Mouse (Mus musculus) neural tube, embryonic 15.5 days (tissue): ENCODE measurements around the gene Olfm4. TPM values are rescaled to one million over a fixed set of nuclear protein-coding genes. Genes with fewer than 3 reads are reported as not detected.

Experiments used
- ATAC-seq: fragments of 200-750 bp; cut with Nextera tagmentation; 2 replicates; pipeline ENCODE4 v1.8.0; 2017; ENCODE audit warnings: mild to moderate bottlenecking, moderate TSS enrichment, moderate library complexity; ENCODE audit not compliant: low FRiP score
- H3K27ac ChIP-seq: fragments of 300-500 bp; sonication (generic); replicated peaks from 2 replicates; pipeline ENCODE4 v1.5.1; 2015; ENCODE audit warnings: mild to moderate bottlenecking, inconsistent platforms
- H3K27me3 ChIP-seq: fragments of 300-500 bp; sonication (generic); replicated peaks from 2 replicates; pipeline ENCODE4 v1.6.1; 2015; ENCODE audit warnings: inconsistent platforms
- H3K36me3 ChIP-seq: fragments of 300-500 bp; sonication (generic); 2 replicates; pipeline ENCODE4 v1.6.1; 2015; ENCODE audit warnings: inconsistent platforms
- H3K4me1 ChIP-seq: fragments of 300-500 bp; sonication (generic); 2 replicates; pipeline ENCODE4 v1.6.1; 2015; ENCODE audit warnings: inconsistent platforms
- H3K4me2 ChIP-seq: fragments of 300-500 bp; sonication (generic); 2 replicates; pipeline ENCODE4 v1.6.1; 2015; ENCODE audit warnings: inconsistent platforms, mild to moderate bottlenecking, moderate library complexity
- H3K4me3 ChIP-seq: fragments of 300-500 bp; sonication (generic); replicated peaks from 2 replicates; pipeline ENCODE4 v1.5.1; 2015; ENCODE audit warnings: mild to moderate bottlenecking, inconsistent platforms
- H3K9ac ChIP-seq: fragments of 300-500 bp; sonication (generic); replicated peaks from 2 replicates; pipeline ENCODE4 v1.6.1; 2015; ENCODE audit warnings: mild to moderate bottlenecking, inconsistent platforms
- H3K9me3 ChIP-seq: fragments of 300-500 bp; sonication (generic); replicated peaks from 2 replicates; pipeline ENCODE4 v1.6.1; 2016; ENCODE audit warnings: inconsistent platforms
- WGBS: fragments of 180-500 bp; shearing (Covaris S2); methylation state at CpG from one replicate; pipeline ENCODE4 v1.1.7; 2015; ENCODE audit warnings: mixed read lengths; 5-methylcytosine and 5-hydroxymethylcytosine counted together
- polyA plus RNA-seq: library from polyadenylated mRNA; unstranded; fragments of >200 nt; fragmentation: Nextera tagmentation; extraction: Ambion mirVana; gene quantifications from 2 replicates; pipeline ENCODE4 v1.2.1, GENCODE M21; 2015

Olfm4 gene
- polyA plus RNA-seq, 1 experiment from 2014 or later: 0.86 TPM

- no peaks in the 10 kb centered on the region for H3K36me3 ChIP-seq
- no peaks in the 10 kb centered on the region for H3K27me3 ChIP-seq
- H3K27ac ChIP-seq: no peak overlapping the region
- H3K9me3 ChIP-seq: no peaks in the 10 kb centered on the region
- 78% methylated on average over 3 of the region's 3 CpGs for WGBS
- H3K4me3 ChIP-seq: no peak overlapping the region
- H3K4me1 ChIP-seq: no peaks in the 10 kb centered on the region
- H3K4me2 ChIP-seq: no peak overlapping the region
- no peak for ATAC-seq
- no peak overlapping the region for H3K9ac ChIP-seq
Measured at GRCm38 (mm10) chr14:80029297-80030001, 45.6 kb downstream of the Olfm4 start.

GRCm38 (mm10) chr14:80039645-80040272 is 55.9 kb downstream of the Olfm4 start:
- H3K4me2 ChIP-seq: no peak overlapping the region
- peak; percentile 63 for ATAC-seq
- H3K27me3 ChIP-seq: no peaks in the 10 kb centered on the region
- no peaks in the 10 kb centered on the region for H3K9me3 ChIP-seq
- peaks cover 9% of the 10 kb centered on the region for H3K4me1 ChIP-seq
- H3K27ac ChIP-seq: no peak overlapping the region
- H3K9ac ChIP-seq: no peak overlapping the region
- no peaks in the 10 kb centered on the region for H3K36me3 ChIP-seq
- WGBS: 42% methylated on average over 4 of the region's 4 CpGs
- no peak overlapping the region for H3K4me3 ChIP-seq

GRCm38 (mm10) chr14:80046104-80046734 is 62.3 kb downstream of the Olfm4 start:
- WGBS: 91% methylated on average over 6 of the region's 6 CpGs
- H3K4me3 ChIP-seq: no peak overlapping the region
- no peak for ATAC-seq
- H3K9ac ChIP-seq: no peak overlapping the region
- H3K27me3 ChIP-seq: no peaks in the 10 kb centered on the region
- H3K4me1 ChIP-seq: 0 out of 2 replicates have a peak, but pooled peaks cover 12% of the 10 kb centered on the region
- H3K9me3 ChIP-seq: no peaks in the 10 kb centered on the region
- no peak overlapping the region for H3K4me2 ChIP-seq
- H3K27ac ChIP-seq: no peak overlapping the region
- H3K36me3 ChIP-seq: no peaks in the 10 kb centered on the region

GRCm38 (mm10) chr14:80047368-80048101 is 63.7 kb downstream of the Olfm4 start:
- WGBS: 40% methylated on average over 5 of the region's 5 CpGs
- H3K9ac ChIP-seq: no peak overlapping the region
- 0 out of 2 replicates have a peak, but pooled peaks cover 12% of the 10 kb centered on the region for H3K4me1 ChIP-seq
- H3K9me3 ChIP-seq: no peaks in the 10 kb centered on the region
- no peak overlapping the region for H3K27ac ChIP-seq
- H3K36me3 ChIP-seq: no peaks in the 10 kb centered on the region
- H3K4me3 ChIP-seq: no peak overlapping the region
- H3K27me3 ChIP-seq: no peaks in the 10 kb centered on the region
- peak; percentile 31; the same call in 1 of the 2 replicates for ATAC-seq
- H3K4me2 ChIP-seq: no peak overlapping the region

GRCm38 (mm10) chr14:80055725-80056124 is 71.8 kb downstream of the Olfm4 start:
- no peaks in the 10 kb centered on the region for H3K4me1 ChIP-seq
- H3K27ac ChIP-seq: no peak overlapping the region
- ATAC-seq: no peak
- H3K9ac ChIP-seq: no peak overlapping the region
- WGBS: 71% methylated on average over 3 of the region's 3 CpGs
- no peaks in the 10 kb centered on the region for H3K36me3 ChIP-seq
- no peaks in the 10 kb centered on the region for H3K9me3 ChIP-seq
- H3K27me3 ChIP-seq: no peaks in the 10 kb centered on the region
- no peak overlapping the region for H3K4me3 ChIP-seq
- no peak overlapping the region for H3K4me2 ChIP-seq

GRCm38 (mm10) chr14:80061686-80062085 is 77.8 kb downstream of the Olfm4 start:
- H3K4me1 ChIP-seq: peaks cover 4% of the 10 kb centered on the region; the same call in 1 of the 2 replicates
- H3K27ac ChIP-seq: no peak overlapping the region
- no peak for ATAC-seq

GRCm38 (mm10) chr14:80062896-80063295 is 79.0 kb downstream of the Olfm4 start:
- no peaks in the 10 kb centered on the region for H3K27me3 ChIP-seq
- no peaks in the 10 kb centered on the region for H3K36me3 ChIP-seq
- no peak overlapping the region for H3K4me3 ChIP-seq
- no peak overlapping the region for H3K9ac ChIP-seq
- 0 out of 2 replicates have a peak overlapping the region, but pooled peaks have one; percentile 25 for H3K27ac ChIP-seq
- H3K4me1 ChIP-seq: peaks cover 4% of the 10 kb centered on the region; the same call in 1 of the 2 replicates
- ATAC-seq: peak; percentile 69; the same call in 1 of the 2 replicates
- peak overlapping the region; percentile 17; the same call in 1 of the 2 replicates for H3K4me2 ChIP-seq
- WGBS: 26% methylated on average over 9 of the region's 9 CpGs
- H3K9me3 ChIP-seq: no peaks in the 10 kb centered on the region

More at GRCm38 (mm10) chr14:80061686-80062085, 77.8 kb downstream of the Olfm4 start:
- H3K27me3 ChIP-seq: no peaks in the 10 kb centered on the region
- H3K4me3 ChIP-seq: no peak overlapping the region
- no peaks in the 10 kb centered on the region for H3K36me3 ChIP-seq
- H3K4me2 ChIP-seq: no peak overlapping the region
- no peaks in the 10 kb centered on the region for H3K9me3 ChIP-seq
- no peak overlapping the region for H3K9ac ChIP-seq
- WGBS: 87% methylated on average over 3 of the region's 3 CpGs

- Histone ChIP-seq H3K4me3 (no peak overlapping the region), H3K4me2 (no peak overlapping the region), H3K36me3 (no peaks in the 10 kb centered on the region), H3K27me3 (no peaks in the 10 kb centered on the region), H3K9ac (no peak overlapping the region), H3K4me1 (no peaks in the 10 kb centered on the region), H3K9me3 (no peaks in the 10 kb centered on the region), H3K27ac (no peak overlapping the region)
- 47% methylated on average over 3 of the region's 3 CpGs for WGBS
- no peak for ATAC-seq
Measured at GRCm38 (mm10) chr14:80070580-80070979, 86.7 kb downstream of the Olfm4 start.

Other genes starting within 250 kb of the Olfm4 start
- 33.1 and 43.4 TPM in 2 replicates for gene Pcdh8, start 212.8 kb upstream of the Olfm4 start, polyA plus RNA-seq